Mouse (Mus musculus): ENCODE results near the gene Gm13757. TPM values are rescaled to one million over a fixed set of nuclear protein-coding genes. Genes with fewer than 3 reads are reported as not detected.
"Not testable (repeated sequence)": the region's sequence is repeated elsewhere in the genome, so short reads cannot be mapped to it uniquely, and the experiment has no call there.

Gene Gm13757
- not detected for total RNA-seq (2021)
- long read RNA-seq, experiment 1 = 0 reads
- long read RNA-seq, experiment 2 = 0 reads

GRCm38 (mm10) chr2:88449031-88449430 lies at the start of gene Gm13757:
TSS of gene Gm13757 (minus strand) at chr2:88449131.
- intact Hi-C loops (cut with DNase I) = no loop called here
- no peak for DNase-seq

GRCm38 (mm10) chr2:88493020-88493419 lies 44.1 kb upstream of the Gm13757 start, which contains the start of gene Olfr1185-ps1:
TSS of gene Olfr1185-ps1 (plus strand) at chr2:88493320.
- intact Hi-C loops (cut with DNase I) = no loop called here
- no peak for DNase-seq

- intact Hi-C loops (cut with DNase I) = no loop called here
These were observed 34.4 kb upstream of the Gm13757 start, which contains the start of gene Olfr1184 for GRCm38 (mm10) chr2:88483298-88483697. TSS of gene Olfr1184 (plus strand) at chr2:88483598.

GRCm38 (mm10) chr2:88454567-88454966 lies 5.6 kb upstream of the Gm13757 start, which contains the start of gene Olfr1183:
TSS of gene Olfr1183 (plus strand) at chr2:88454867.
- DNase-seq; intact Hi-C loops (cut with DNase I): not testable (repeated sequence)

More at GRCm38 (mm10) chr2:88483298-88483697, 34.4 kb upstream of the Gm13757 start, which contains the start of gene Olfr1184:
- no peak for DNase-seq

- no peak for DNase-seq
- intact Hi-C loops (cut with DNase I) = no loop called here
These were observed 22.9 kb downstream of the Gm13757 start, which contains the start of gene Olfr1181 for GRCm38 (mm10) chr2:88426071-88426470. TSS of gene Olfr1181 (minus strand) at chr2:88426171.

- DNase-seq = no peak
- intact Hi-C loops (cut with DNase I) = no loop called here
These were observed 29.9 kb downstream of the Gm13757 start, which contains the start of gene Olfr1180 for GRCm38 (mm10) chr2:88419051-88419450. TSS of gene Olfr1180 (minus strand) at chr2:88419151.

- intact Hi-C loops (cut with DNase I) = no loop called here
These were observed 42.6 kb downstream of the Gm13757 start, which contains the start of gene Olfr1179 for GRCm38 (mm10) chr2:88406353-88406752. TSS of gene Olfr1179 (minus strand) at chr2:88406453.

More at GRCm38 (mm10) chr2:88406353-88406752, 42.6 kb downstream of the Gm13757 start, which contains the start of gene Olfr1179:
- no peak for DNase-seq

Other genes starting within 250 kb of the Gm13757 start
- gene Olfr1170, start 220.8 kb downstream of the Gm13757 start, total RNA-seq (2021) = not detected
- not detected for gene Olfr1173, start 169.3 kb downstream of the Gm13757 start, total RNA-seq (2021)
- gene Olfr1174-ps, start 134.0 kb downstream of the Gm13757 start, total RNA-seq (2021) = not detected
- not detected for gene Olfr1175-ps, start 121.9 kb downstream of the Gm13757 start, total RNA-seq (2021)
- not detected for gene Olfr1176, start 112.4 kb downstream of the Gm13757 start, total RNA-seq (2021)
- not detected for gene Olfr1177-ps, start 102.6 kb downstream of the Gm13757 start, total RNA-seq (2021)
- gene Olfr1178, start 62.1 kb downstream of the Gm13757 start, total RNA-seq (2021) = not detected
- not detected for gene Olfr1179, start 42.7 kb downstream of the Gm13757 start, total RNA-seq (2021)
- gene Olfr1180, start 30.0 kb downstream of the Gm13757 start, total RNA-seq (2021) = not detected
- gene Olfr1181, start 23.0 kb downstream of the Gm13757 start, total RNA-seq (2021) = not detected
- not detected for gene Olfr1183, start 5.7 kb upstream of the Gm13757 start, total RNA-seq (2021)
- not detected for gene Olfr1184, start 34.5 kb upstream of the Gm13757 start, total RNA-seq (2021)
- not detected for gene Olfr1185-ps1, start 44.2 kb upstream of the Gm13757 start, total RNA-seq (2021)
- gene Olfr1186, start 69.4 kb upstream of the Gm13757 start, total RNA-seq (2021) = not detected
- gene Olfr1188, start 107.8 kb upstream of the Gm13757 start, total RNA-seq (2021) = not detected
- gene Olfr1189, start 137.3 kb upstream of the Gm13757 start, total RNA-seq (2021) = not detected
- gene Olfr1191-ps1, start 191.4 kb upstream of the Gm13757 start, total RNA-seq (2021) = not detected
- not detected for gene Olfr1192-ps1, start 199.4 kb upstream of the Gm13757 start, total RNA-seq (2021)
- not detected for gene Olfr1193, start 226.5 kb upstream of the Gm13757 start, total RNA-seq (2021)
- not detected for gene Olfr1195, start 240.1 kb upstream of the Gm13757 start, total RNA-seq (2021)

Measured in heart, postnatal 14 days (tissue).